Mouse (Mus musculus) megakaryocyte-erythroid progenitor cell, adult 5-6 weeks (primary cell): ENCODE results near the gene Usp37. TPM values are rescaled to one million over a fixed set of nuclear protein-coding genes. Genes with fewer than 3 reads are reported as not detected.
"Not testable (repeated sequence)": the region's sequence is repeated elsewhere in the genome, so short reads cannot be mapped to it uniquely, and the experiment has no call there.

Experiments used
- ATAC-seq: replicated peaks from 2 replicates; pipeline ENCODE4 v1.8.0; 2016; ENCODE audit warnings: mild to moderate bottlenecking, inconsistent platforms; ENCODE audit not compliant: severe bottlenecking, poor library complexity, low FRiP score, low TSS enrichment
- total RNA-seq, 2 experiments: library from RNA; stranded (forward) in 1 of 2; stranded (reverse) in 1 of 2; fragments of 200-1000, 215-1000 nt in 1 of 2; fragments of >200 nt in 1 of 2; fragmentation: Nextera tagmentation in 1 of 2; gene quantifications; 2 replicates each; pipeline ENCODE4 v1.2.3; 2014 to 2017

Usp37 gene
- total RNA-seq, 2 experiments from 2014 or later: 31.1 to 70.7 TPM

DNA sequence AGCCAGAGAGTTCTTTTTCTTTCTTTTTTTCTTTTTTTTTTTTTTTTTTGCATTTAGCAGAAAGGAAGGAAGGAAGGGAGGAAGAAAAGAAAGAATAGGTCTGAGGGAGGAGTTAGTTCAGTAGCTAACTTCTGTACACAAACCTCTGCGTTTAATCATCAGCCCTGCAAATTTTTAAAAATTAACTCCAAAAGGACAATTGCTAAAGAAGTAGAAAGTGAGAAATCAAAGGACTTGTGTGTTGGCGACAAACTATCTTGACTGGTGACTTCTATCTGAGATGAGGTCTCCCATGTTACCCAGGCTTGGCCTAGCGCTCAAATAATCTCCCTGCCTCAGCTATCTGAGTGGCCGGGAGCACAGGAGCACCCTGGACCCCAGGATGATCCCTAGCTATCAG is 139.9 kb downstream of the Usp37 start:
- no peak for ATAC-seq

DNA sequence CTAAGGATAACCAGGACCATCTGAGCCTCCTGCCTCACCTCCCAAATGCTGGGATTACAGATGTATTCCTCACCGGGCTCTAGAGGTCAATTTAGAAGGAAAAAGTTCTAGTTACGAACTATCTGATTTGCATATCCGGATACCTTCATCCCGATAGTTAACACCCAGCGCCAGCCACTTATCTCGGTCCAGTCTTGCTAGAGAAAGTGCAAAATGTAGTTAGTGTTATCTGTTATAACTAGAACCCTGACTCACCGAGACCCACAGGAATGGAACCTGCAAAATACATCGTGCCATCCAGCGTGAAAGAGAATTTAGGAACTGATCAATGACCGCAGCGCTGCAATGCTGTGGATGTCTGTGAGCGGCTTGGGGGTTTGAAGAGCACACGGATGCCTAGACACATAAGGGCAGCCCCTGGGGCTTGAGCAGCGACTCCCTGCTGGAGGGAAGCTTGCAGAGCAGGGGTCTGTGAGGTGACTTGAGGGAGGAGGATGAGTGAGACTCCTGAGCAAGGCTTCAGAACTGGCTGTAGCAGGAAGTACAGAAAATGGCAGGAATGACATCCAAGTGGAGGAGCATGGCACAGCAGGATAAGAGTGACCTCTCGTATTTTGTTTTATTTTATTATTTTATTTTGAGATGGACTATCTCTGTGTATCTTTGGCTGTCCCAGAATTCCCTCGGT is 142.9 kb downstream of the Usp37 start:
- ATAC-seq: no peak

DNA sequence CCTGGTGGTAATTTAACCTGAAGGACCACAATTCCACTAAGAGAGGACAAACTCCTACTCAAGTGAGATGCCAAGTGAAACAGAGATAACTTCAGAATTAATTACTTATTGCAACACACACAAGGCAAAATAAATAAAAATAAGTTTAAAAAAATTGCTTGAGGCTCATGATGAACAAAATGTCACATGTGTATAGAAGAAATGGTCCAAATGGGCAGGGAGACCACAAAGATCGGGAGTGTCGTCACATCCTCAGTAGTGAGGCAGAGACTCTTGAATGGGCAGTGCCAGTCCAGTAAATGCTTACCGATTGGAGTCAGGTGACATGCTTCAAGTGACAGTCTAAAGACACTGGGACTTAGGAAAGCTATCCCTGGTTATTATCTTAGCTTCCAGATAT is 143.6 kb downstream of the Usp37 start:
- no peak for ATAC-seq

DNA sequence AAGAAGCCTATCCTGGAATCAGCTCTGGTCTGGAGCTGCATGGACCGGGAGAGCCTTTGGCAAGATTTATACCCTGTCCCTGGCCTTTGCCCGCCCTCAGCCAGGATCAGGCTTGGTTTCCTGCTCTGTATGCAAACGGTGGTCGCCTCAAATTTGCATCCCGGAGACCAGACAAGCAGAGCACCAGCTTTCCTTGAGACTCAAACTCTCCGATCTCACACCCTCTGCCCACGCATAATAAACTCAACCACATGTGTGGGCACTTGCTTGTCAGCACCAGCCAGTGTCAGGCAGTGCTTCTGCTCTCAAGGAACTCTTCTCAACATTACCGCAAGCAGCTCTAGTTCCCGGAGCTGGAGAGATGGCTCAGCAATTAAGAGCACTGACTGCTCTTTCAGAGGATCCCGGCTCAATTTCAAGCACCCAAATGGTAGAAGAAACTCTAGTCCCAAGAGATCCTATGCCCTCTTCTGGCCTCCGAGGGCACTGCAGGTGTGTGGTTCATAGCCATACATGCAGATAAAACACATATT is 146.1 kb downstream of the Usp37 start:
- peak; percentile 55 for ATAC-seq

DNA sequence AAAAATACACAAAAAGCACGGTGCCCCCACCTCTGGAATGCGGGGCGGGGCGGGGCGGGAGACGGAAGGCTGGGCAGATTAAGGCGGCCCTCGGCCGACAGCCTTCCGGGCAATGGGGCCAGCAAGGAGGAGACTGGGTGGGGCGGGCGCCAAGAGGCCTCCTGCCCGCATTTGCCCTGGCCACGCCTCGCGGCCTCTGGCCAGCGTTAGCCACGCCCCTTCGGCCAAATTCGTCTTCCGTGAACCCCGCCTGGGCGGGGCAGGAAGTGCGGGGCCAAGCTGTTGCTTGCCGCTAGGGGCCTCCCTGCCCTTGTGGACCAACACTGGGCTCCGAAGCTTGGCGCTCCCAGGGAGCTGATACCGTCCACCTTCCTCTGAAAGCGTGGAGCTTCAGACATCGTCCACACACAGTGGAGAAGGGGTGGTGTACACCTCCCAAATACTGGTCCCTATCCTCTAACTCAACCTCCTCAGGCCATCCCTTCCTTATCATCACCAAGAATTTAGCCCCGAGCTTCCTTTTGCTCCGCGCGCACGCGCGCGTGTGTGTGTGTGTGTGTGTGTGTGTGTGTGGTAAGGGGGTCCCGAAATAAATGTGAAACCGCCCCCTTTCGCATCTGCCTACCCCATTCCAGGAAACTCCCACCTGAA is 146.7 kb downstream of the Usp37 start:
- ATAC-seq: peak; percentile 81

DNA sequence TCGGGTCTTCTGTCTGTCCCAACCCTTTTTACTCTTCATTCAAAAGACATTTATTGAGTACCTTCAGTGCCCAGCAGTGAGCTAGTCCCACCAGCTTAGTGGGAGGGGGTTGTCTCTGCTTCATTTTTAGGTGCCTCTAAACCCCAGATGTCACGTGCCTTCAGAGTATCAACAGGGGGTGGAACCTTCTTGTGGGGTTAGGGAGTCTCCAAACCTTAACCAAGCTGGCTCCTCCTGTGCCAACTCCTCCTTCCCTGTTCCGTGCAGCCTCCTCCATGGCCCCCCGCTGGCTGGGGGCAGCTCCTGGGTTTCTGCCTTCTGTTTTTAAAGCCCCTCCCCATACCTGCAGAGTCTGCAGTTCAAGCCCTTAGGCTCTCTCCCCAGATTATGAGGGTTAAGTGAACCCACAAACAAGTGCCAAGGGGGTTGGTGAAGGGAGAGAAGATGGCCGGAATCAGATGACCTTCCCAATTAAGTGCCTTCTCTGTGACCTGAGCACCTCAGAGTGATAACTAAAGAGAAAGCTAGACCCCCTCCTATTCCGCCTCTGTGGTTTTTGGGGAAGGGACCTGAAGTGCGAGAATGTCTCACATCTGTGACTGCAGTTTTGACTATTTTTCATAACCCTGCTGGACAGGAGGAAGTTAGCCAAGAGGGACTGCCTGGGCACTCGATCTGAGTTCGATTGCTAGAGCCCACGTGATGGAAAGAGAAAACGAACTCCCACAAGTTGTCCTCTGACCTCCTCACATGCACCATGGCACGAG is 147.4 kb downstream of the Usp37 start:
- ATAC-seq: not testable (repeated sequence)

DNA sequence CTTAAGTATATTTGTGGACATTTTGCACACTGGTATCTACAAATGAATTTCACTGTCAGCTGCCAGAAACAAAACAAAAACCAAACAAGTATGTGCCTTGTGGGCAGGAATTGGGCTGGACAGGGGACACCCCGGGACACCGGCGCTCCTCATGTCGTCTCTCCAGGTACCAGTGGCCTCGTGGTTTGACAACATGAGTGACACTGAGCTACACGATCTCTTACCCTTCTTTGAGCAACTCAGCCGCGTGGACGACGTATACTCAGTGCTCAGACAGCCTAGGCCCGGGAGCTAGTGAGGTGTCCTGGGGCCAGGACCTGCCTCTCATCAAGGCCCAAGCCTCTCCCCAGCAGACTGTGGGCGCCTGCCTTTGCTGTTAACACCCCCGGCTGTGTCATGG is 148.8 kb downstream of the Usp37 start:
- no peak for ATAC-seq

DNA sequence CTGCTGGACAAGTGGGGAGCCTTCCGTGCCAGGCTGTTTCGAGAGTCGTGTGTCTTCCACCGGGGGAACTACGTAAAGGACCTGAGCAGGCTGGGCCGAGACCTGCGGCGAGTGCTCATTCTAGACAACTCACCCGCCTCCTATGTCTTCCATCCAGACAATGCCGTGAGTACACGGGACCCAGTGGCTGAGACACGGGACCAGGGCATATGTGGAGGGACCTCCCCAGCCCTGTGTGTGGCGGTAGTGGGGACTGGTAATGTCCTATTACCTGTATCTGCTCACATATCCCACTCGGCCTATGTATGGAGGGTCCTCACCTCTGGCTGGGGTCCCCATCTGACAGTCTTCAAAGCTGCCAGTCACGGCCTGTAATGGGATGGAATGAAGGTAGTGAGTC is 149.2 kb downstream of the Usp37 start:
- no peak for ATAC-seq

DNA sequence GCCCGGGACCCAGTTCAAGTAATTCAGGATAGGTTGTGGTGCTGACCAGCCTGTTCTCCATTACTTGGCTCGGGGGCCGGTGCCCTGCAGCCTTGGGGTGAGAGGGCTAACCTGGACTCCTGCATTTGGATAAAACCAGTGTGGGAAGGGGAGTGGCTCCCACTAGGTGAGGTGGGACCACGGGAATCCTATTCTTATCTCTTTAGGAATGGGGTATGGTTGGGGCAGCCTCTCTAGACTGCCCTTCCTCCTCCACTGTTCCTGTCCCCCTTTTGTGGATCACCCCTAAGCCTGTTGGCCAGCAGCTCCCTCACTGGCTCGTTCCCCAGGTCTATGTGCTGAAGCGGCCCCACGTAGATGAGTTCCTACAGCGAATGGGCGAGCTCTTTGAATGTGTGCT is 149.8 kb downstream of the Usp37 start:
- ATAC-seq: no peak

DNA sequence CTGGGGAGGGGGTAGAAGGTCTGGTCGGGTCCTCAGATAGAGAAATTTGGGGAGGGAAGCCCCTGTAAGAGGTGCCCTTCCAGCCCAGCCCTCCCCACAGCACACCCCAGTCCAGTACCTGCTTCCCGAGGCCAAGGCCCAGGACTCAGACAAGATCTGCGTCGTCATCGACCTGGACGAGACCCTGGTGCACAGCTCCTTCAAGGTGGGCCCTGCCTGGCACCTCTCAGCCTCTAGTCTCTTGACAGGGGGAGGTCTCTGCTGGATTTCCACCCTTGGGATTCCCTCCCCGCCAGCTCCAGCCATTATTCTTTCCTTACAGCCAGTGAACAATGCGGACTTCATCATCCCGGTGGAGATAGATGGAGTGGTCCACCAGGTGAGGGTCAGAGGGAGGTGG is 150.4 kb downstream of the Usp37 start:
- no peak for ATAC-seq

GRCm38 (mm10) chr1:74393010-74393409 is 151.1 kb downstream of the Usp37 start:
- no peak for ATAC-seq

DNA sequence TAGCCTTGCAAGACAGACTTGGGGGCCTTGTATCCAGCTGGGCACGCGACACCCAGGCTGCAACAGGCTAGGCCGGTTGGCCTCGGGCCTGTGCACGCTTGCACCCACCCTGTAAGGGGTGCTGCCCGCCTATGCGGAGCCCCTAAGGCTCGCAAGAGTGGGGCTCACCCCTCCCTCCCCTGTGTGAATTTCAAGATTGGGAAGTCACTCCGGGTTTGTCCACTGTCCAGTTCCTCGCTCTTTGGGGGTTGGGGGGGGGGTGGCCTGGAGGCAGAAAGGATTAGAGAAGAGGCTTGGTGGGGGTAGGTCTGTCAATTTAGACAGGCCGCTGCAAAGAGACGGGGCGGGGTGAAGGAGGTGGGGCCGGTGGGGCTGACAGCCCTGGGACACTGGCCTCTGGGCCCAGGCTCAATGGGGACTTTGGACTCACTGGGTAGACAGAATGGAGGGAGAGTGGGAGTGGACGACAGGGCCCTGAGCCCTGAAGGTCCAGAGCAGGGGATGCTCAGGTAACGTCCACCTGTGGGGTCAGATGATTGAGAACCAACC is 151.6 kb downstream of the Usp37 start:
- ATAC-seq: no peak

DNA sequence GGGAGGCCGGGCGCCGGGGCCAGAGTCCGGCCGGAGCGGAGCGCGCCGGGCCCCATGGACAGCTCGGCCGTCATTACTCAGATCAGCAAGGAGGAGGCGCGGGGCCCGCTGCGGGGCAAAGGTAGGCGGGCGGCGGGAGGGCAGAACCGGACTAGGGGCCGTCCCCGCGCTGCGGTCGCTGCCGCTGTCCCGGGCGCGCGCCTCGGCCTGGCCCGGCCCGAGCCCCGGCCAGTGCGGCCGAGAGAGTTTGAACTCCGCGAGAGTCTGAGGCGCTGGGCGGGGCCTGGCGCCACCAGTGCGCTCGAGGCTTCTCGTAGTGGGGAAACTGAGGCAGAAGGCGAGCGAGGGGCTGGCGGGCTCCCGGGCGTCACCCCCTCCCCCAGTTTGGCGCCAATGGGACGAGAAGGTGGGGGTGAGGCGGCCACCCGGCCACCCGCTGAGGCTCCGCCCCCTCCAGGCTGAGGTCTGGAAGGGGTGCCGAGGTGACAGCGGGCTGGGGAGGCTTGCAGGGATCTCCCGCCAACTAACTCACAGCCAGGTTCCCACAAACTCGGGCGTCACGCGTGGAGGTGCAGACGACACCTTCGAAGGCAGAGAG is 152.1 kb downstream of the Usp37 start:
- ATAC-seq: peak; percentile 40

DNA sequence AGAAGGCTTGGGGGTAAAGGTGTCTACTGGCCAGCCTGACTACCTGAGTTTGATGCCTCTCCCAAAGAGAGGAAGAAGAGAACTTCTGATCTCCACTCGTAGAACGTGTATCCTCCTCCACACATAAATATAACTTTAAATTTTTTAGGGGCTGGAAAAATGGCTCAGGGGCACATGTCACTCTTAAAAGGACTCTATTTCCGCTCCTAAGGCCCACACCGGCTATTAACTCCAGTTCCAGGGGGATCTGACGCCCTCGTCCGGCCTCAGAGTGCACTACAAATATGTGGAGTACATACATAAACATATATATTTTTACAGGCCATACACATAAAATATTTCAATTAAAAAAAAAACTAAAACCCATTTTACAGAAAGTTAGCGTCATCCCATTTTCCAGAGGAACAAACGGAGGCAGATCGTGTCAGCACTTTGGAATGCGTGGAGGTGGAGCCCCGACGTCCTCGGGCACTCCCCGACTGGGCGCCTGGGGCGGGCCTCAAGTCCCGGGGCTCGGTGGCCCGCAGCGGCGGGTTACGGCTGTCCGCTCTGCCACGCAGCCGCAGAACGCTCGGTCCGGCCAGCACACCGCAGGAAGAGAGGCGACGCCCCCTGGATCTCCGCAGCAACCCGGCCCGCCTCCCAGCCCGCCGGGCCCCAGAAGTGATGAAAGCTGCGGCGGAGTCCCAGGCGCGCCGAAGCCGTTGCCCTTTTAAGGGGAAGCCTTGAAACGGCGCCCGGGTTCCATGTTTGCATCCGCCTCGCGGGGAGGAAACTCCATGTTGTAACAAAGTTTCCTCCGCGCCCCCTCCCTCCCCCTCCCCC is 152.9 kb downstream of the Usp37 start, which contains the start of gene Ctdsp1:
Ctdsp1 (plus strand) TSS at position 586 of the 825 bp plus-strand sequence.
- ATAC-seq: peak; percentile 49

GRCm38 (mm10) chr1:74390287-74390906 is 153.7 kb downstream of the Usp37 start:
- ATAC-seq: no peak; the same call in 1 of the 2 replicates

DNA sequence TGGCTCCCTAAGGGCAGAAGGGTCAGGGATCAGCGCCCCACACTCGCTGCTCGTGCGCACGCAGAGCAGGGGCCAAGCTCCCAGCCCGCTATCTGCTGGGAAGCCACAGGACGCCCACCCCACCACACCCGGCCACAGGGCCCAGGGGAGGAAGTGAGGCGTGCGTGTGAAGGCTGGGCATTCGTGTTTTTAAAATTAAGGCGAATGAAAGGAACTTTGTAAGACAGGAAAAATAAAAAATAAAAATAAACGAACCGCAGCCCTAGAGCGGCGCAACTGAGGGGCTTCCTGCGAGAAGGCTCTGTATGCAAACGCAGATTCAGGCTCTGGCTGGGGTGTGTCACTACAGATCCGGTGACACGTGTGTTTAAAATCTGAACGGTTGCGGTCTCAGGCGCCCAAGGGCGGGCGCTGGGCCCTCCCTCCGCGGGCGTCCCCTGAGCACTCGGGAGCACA is 154.2 kb downstream of the Usp37 start:
- no peak for ATAC-seq

- no peak for ATAC-seq
Observed at GRCm38 (mm10) chr1:74388398-74388920, 155.6 kb downstream of the Usp37 start.

GRCm38 (mm10) chr1:74387386-74387988 is 156.6 kb downstream of the Usp37 start:
- ATAC-seq: no peak
